Mouse (Mus musculus): ENCODE data around the gene Wrb. TPM values are rescaled to one million over a fixed set of nuclear protein-coding genes. Genes with fewer than 3 reads are reported as not detected.
"Not testable (repeated sequence)": the region's sequence is repeated elsewhere in the genome, so short reads cannot be mapped to it uniquely, and the experiment has no call there.

Gene Wrb
- polyA plus RNA-seq, 1 experiment from 2014 or later, result 49.0 TPM

DNA sequence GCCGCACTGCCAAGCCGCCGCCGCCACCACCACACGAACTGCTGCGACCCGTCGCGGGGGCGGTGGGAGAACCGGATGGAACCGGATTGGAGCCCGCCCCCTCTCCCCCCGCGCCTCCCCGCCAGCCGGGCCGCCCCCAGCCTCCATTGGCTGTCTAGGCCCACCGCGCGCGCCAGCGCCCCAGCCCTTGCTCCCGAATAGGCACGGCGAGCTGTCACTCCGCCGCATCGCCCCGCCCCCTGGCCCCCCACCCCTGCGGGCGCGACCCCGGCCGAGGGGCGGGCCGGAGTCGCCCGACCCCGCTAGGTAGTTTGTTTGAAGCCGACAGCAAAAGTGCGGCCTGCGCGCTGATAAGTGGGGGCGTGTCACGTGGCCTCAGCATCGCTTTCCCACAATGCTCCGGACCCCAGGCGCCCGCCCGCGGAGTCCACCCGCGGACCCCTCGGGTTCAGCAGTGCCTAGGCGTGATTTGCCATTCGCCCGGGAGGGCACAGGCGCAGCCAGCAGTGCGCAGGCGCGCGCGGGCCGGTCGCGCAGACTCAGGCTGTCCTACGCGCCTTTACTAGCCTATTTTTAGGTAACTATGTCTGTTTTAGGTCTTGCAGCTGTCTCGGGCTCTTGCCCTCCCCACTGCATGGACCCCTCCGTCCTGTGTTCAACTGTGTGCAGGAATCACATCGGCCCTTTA, 17.4 kb upstream of the Wrb start, which contains the start of gene Hmgn1:
Hmgn1 (minus strand) TSS at position 73 of the 688 bp plus-strand sequence.
- Histone ChIP-seq H3K27me3 (no peaks in the 10 kb centered on the region), H3K9me3 (no peaks in the 10 kb centered on the region), H3K4me2 (peak within 1 kb of the TSS; percentile 59), H3K4me3 (peak within 1 kb of the TSS; percentile 98), H3K36me3 (peaks cover 35% of the 10 kb centered on the region), H3K27ac (peak within 1 kb of the TSS; percentile 96), H3K9ac (peak within 1 kb of the TSS; percentile 95), H3K4me1 (peaks cover 19% of the 10 kb centered on the region)
- peak; percentile 98 for ATAC-seq (ENCODE audit: borderline replicate concordance, extremely low read depth, low FRiP score, low TSS enrichment)
- WGBS, result under 1% methylated on average over 60 of the region's 72 CpGs

GRCm38 (mm10) chr16:96128466-96128865, 16.7 kb upstream of the Wrb start:
- peak overlapping the region; percentile 98 for H3K4me3 ChIP-seq
- H3K4me2 ChIP-seq, result peak overlapping the region; percentile 59
- peaks cover 28% of the 10 kb centered on the region for H3K36me3 ChIP-seq
- peaks cover 19% of the 10 kb centered on the region for H3K4me1 ChIP-seq
- no peak for ATAC-seq (ENCODE audit: borderline replicate concordance, extremely low read depth, low FRiP score, low TSS enrichment)
- 3% methylated on average over 9 of the region's 9 CpGs for WGBS
- H3K27ac ChIP-seq, result peak overlapping the region; percentile 89
- H3K9ac ChIP-seq, result peak overlapping the region; percentile 67
- H3K27me3 ChIP-seq, result no peaks in the 10 kb centered on the region
- H3K9me3 ChIP-seq, result no peaks in the 10 kb centered on the region

GRCm38 (mm10) chr16:96144748-96145109, 478 bp upstream of the Wrb start:
- H3K36me3 ChIP-seq, H3K27ac ChIP-seq, H3K27me3 ChIP-seq, H3K9ac ChIP-seq, H3K9me3 ChIP-seq: not testable (repeated sequence)
- 21% methylated on average over 6 of the region's 6 CpGs for WGBS
- ATAC-seq (ENCODE audit: borderline replicate concordance, extremely low read depth, low FRiP score, low TSS enrichment), result peak; percentile 12; the same call in 1 of the 2 replicates
- H3K4me1 ChIP-seq, result peaks cover 11% of the 10 kb centered on the region
- H3K4me2 ChIP-seq, result peak overlapping the region; percentile 30; the same call in 1 of the 2 replicates
- H3K4me3 ChIP-seq, result peak overlapping the region; percentile 64

- Histone ChIP-seq H3K9me3 (no peaks in the 10 kb centered on the region), H3K4me1 (peaks cover 11% of the 10 kb centered on the region), H3K4me2 (peak overlapping the region; percentile 75), H3K4me3 (peak overlapping the region; percentile 64), H3K27ac (peak overlapping the region; percentile 16), H3K9ac (peak overlapping the region; percentile 56), H3K27me3 (no peaks in the 10 kb centered on the region), H3K36me3 (no peaks in the 10 kb centered on the region)
- ATAC-seq (ENCODE audit: borderline replicate concordance, extremely low read depth, low FRiP score, low TSS enrichment), result 0 out of 2 replicates have a peak, but pooled peaks have one; percentile 0
- 1% methylated on average over 5 of the region's 5 CpGs for WGBS
Observed at GRCm38 (mm10) chr16:96145814-96146213, 607 bp downstream of the Wrb start.

DNA sequence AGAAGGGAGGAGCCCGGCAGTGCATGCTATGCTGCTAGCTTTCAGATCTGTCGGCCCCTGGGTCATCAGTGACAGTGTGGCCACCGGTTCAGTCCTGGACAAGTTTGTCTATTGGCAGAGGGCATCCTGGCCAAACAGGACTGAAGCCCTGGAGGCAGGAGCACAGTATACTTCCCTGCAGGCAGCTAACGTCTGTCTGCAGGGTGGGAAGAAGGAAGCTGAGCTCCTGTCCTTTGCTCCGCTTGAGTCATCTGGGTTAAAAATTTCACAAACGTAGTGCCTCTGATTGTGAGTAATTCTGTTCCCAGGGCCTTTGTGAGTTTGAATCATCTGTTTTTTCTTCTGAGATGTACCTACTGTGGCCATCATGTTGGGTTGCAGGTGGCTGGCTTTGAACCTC, 3.6 kb downstream of the Wrb start:
- no peak for ATAC-seq (ENCODE audit: borderline replicate concordance, extremely low read depth, low FRiP score, low TSS enrichment)
- no peak overlapping the region for H3K27ac ChIP-seq
- peaks cover 11% of the 10 kb centered on the region for H3K4me1 ChIP-seq
- H3K4me3 ChIP-seq, result no peak overlapping the region
- no peaks in the 10 kb centered on the region for H3K36me3 ChIP-seq
- 60% methylated on average over 6 of the region's 6 CpGs for WGBS
- H3K4me2 ChIP-seq, result no peak overlapping the region
- no peaks in the 10 kb centered on the region for H3K27me3 ChIP-seq
- H3K9ac ChIP-seq, result no peak overlapping the region
- no peaks in the 10 kb centered on the region for H3K9me3 ChIP-seq

- Histone ChIP-seq H3K36me3 (0 out of 2 replicates have a peak, but pooled peaks cover 4% of the 10 kb centered on the region), H3K27ac (no peak overlapping the region), H3K4me2 (no peak overlapping the region), H3K9me3 (no peaks in the 10 kb centered on the region), H3K9ac (no peak overlapping the region), H3K27me3 (no peaks in the 10 kb centered on the region), H3K4me3 (no peak overlapping the region), H3K4me1 (peaks cover 11% of the 10 kb centered on the region)
- 53% methylated on average over 9 of the region's 9 CpGs for WGBS
- no peak for ATAC-seq (ENCODE audit: borderline replicate concordance, extremely low read depth, low FRiP score, low TSS enrichment)
Observed at GRCm38 (mm10) chr16:96149311-96149710, 4.1 kb downstream of the Wrb start.

DNA sequence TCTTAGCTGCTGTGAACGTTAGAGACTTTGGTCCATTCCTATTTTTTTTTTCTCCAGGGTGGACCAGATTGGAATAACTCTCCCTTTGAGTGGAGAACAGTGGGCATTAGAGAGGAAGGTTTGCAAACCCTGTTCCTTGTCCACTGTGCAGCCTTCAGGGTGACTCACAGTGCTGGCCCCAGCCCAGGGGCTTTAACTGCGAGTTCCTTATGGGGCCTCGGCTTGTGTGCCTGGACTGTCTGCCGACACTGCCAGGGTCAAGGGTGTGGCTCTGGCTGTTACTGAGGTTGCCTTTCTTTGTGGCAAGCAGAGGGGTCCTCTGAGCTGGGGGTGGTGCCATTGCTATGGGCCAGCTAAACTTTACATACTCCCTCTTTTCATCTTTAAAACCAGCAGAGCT, 5.8 kb downstream of the Wrb start:
- Histone ChIP-seq H3K4me1 (peaks cover 6% of the 10 kb centered on the region; the same call in 1 of the 2 replicates), H3K9me3 (no peaks in the 10 kb centered on the region), H3K27me3 (no peaks in the 10 kb centered on the region), H3K36me3 (0 out of 2 replicates have a peak, but pooled peaks cover 4% of the 10 kb centered on the region), H3K27ac (no peak overlapping the region), H3K4me2 (no peak overlapping the region), H3K9ac (no peak overlapping the region), H3K4me3 (no peak overlapping the region)
- ATAC-seq (ENCODE audit: borderline replicate concordance, extremely low read depth, low FRiP score, low TSS enrichment), result no peak
- WGBS, result 55% methylated on average over 4 of the region's 4 CpGs

DNA sequence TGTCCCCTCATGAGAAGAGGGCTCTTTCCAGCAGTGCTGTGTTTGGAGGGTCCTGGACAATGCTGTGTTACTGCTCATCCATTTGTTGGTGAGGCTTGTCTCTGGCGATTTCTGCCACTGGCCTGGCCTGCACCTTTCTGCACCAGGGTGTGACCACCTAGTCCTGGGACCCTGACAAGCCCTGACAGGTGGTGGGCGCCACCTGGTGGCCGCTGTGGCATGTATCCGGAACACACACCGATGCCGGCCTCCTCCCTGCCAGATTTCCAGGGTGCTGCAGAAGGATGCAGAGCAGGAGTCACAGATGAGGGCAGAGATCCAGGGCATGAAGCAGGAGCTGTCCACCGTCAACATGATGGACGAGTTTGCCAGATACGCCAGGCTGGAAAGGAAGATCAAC, 6.3 kb downstream of the Wrb start:
- no peak overlapping the region for H3K9ac ChIP-seq
- no peaks in the 10 kb centered on the region for H3K27me3 ChIP-seq
- ATAC-seq (ENCODE audit: borderline replicate concordance, extremely low read depth, low FRiP score, low TSS enrichment), result 0 out of 2 replicates have a peak, but pooled peaks have one; percentile 17
- 13% methylated on average over 9 of the region's 9 CpGs for WGBS
- 0 out of 2 replicates have a peak, but pooled peaks cover under 1% of the 10 kb centered on the region for H3K4me1 ChIP-seq
- H3K4me2 ChIP-seq, result no peak overlapping the region
- 0 out of 2 replicates have a peak, but pooled peaks cover 4% of the 10 kb centered on the region for H3K36me3 ChIP-seq
- no peaks in the 10 kb centered on the region for H3K9me3 ChIP-seq
- no peak overlapping the region for H3K27ac ChIP-seq
- H3K4me3 ChIP-seq, result no peak overlapping the region

DNA sequence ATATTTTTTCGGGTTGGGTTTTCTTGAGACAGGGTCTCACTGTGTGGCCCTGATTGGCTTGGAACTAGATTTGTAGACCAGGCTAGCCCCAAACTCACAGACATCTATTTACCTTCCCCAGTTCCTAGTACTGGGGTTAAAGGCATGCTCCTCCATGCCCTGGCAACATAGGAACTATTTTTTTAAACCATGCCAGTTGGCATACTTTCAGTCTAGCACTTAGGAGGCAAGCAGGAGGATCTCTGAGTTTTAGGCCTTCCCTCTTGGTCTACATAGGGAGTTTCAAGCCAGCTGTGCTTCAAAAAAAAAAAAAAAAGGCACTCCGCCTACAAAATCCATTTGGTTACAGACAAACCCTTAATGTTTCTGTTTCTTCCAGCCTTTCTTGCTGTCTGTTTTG, 9.3 kb downstream of the Wrb start:
- no peak overlapping the region for H3K4me2 ChIP-seq
- H3K4me3 ChIP-seq, result no peak overlapping the region
- H3K4me1 ChIP-seq, result peaks cover 8% of the 10 kb centered on the region; the same call in 1 of the 2 replicates
- no peak overlapping the region for H3K9ac ChIP-seq
- ATAC-seq (ENCODE audit: borderline replicate concordance, extremely low read depth, low FRiP score, low TSS enrichment), result no peak
- no peak overlapping the region for H3K27ac ChIP-seq
- 89% methylated on average over 2 of the region's 2 CpGs for WGBS
- H3K9me3 ChIP-seq, result no peaks in the 10 kb centered on the region
- 0 out of 2 replicates have a peak, but pooled peaks cover 4% of the 10 kb centered on the region for H3K36me3 ChIP-seq
- no peaks in the 10 kb centered on the region for H3K27me3 ChIP-seq

- no peak for ATAC-seq (ENCODE audit: borderline replicate concordance, extremely low read depth, low FRiP score, low TSS enrichment)
- no peaks in the 10 kb centered on the region for H3K9me3 ChIP-seq
- H3K4me2 ChIP-seq, result no peak overlapping the region
- WGBS, result 90% methylated on average over 8 of the region's 8 CpGs
- peaks cover 14% of the 10 kb centered on the region; the same call in 1 of the 2 replicates for H3K4me1 ChIP-seq
- H3K27ac ChIP-seq, result no peak overlapping the region
- H3K9ac ChIP-seq, result no peak overlapping the region
- H3K27me3 ChIP-seq, result no peaks in the 10 kb centered on the region
- 0 out of 2 replicates have a peak, but pooled peaks cover 4% of the 10 kb centered on the region for H3K36me3 ChIP-seq
- no peak overlapping the region for H3K4me3 ChIP-seq
Observed at GRCm38 (mm10) chr16:96156019-96156418, 10.8 kb downstream of the Wrb start.

DNA sequence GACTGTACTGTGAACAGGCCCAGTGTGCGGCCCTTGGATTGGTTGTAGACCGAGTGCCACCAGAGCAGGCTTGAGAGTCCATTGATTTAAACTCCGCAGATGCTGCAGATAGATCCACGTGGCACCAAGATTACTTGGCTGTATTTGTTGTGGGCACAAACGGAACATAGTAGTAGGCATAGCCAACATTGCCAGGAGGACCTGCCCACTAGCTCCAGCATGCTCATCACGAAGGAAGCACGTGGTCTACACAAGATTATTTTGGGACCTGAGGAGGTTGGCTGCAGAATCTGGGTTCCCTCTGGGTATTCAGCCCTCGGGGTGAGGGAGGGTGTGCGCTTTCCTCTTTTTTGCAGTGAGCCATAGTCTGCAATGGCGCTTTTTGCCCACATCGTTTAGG, 12.0 kb downstream of the Wrb start:
- 0 out of 2 replicates have a peak, but pooled peaks cover 4% of the 10 kb centered on the region for H3K36me3 ChIP-seq

DNA sequence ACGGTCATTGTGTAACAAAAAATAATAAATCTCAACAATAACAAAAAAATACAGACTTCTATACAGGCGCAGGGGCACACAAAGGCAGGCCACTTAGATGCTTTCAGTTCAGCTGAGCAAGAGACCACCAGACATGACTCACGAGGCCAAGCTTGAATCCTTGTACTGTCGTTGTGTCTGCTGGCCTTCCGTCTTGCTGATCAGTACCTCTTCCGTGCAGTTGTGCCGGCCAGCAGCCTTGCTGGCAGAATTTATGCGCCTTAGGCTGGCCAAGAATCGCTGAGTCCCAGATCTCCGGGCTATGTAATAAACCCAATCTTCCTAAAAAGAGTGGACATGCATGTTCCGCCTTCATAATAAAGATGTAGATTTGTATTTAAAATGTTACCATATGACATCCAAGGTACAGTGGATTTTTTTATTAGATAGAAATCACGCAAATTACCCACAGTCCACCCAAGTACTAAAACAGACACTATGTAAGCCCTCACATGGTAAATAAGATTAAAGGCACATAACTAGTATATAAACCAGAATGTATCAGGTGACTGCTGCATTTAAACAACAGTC, 13.4 kb downstream of the Wrb start:
- H3K4me2 ChIP-seq, result peak overlapping the region; percentile 99

More for the DNA sequence above, 12.0 kb downstream of the Wrb start:
- H3K4me3 ChIP-seq, result no peak overlapping the region
- 89% methylated on average over 11 of the region's 11 CpGs for WGBS
- ATAC-seq (ENCODE audit: borderline replicate concordance, extremely low read depth, low FRiP score, low TSS enrichment), result no peak
- no peaks in the 10 kb centered on the region for H3K27me3 ChIP-seq
- H3K4me1 ChIP-seq, result peaks cover 14% of the 10 kb centered on the region; the same call in 1 of the 2 replicates
- H3K4me2 ChIP-seq, result no peak overlapping the region
- H3K9me3 ChIP-seq, result no peaks in the 10 kb centered on the region
- H3K27ac ChIP-seq, result no peak overlapping the region
- H3K9ac ChIP-seq, result no peak overlapping the region

More for the DNA sequence above, 13.4 kb downstream of the Wrb start:
- Histone ChIP-seq H3K4me1 (peaks cover 14% of the 10 kb centered on the region; the same call in 1 of the 2 replicates), H3K9me3 (no peaks in the 10 kb centered on the region), H3K9ac (peak overlapping the region; percentile 81), H3K27me3 (no peaks in the 10 kb centered on the region), H3K27ac (no peak overlapping the region), H3K36me3 (0 out of 2 replicates have a peak, but pooled peaks cover 4% of the 10 kb centered on the region), H3K4me3 (peak overlapping the region; percentile 57)
- WGBS, result 57% methylated on average over 12 of the region's 12 CpGs
- ATAC-seq (ENCODE audit: borderline replicate concordance, extremely low read depth, low FRiP score, low TSS enrichment), result no peak

Measured in lung, embryonic 15.5 days (tissue).